Mouse (Mus musculus) erythroblast, embryonic 14.5 days (primary cell): ENCODE results near the gene Spg7. TPM values are rescaled to one million over a fixed set of nuclear protein-coding genes. Genes with fewer than 3 reads are reported as not detected.
A peak's percentile ranks its signal among the peaks of the same experiment; 100 is the strongest.

Experiments used
- H3K27me3 ChIP-seq: 2 replicates; pipeline ENCODE4 v1.6.1; 2012; ENCODE audit warnings: inconsistent platforms; ENCODE audit not compliant: control insufficient read depth
- H3K36me3 ChIP-seq: 2 replicates; pipeline ENCODE4 v1.6.1; 2012; ENCODE audit warnings: mild to moderate bottlenecking, inconsistent platforms; ENCODE audit not compliant: control insufficient read depth
- H3K4me1 ChIP-seq: 2 replicates; pipeline ENCODE4 v1.6.1; 2012; ENCODE audit warnings: inconsistent platforms; ENCODE audit not compliant: control insufficient read depth
- H3K4me3 ChIP-seq: replicated peaks from 2 replicates; pipeline ENCODE3; 2012; ENCODE audit warnings: moderate library complexity, mild to moderate bottlenecking, inconsistent platforms
- H3K9me3 ChIP-seq: 2 replicates; pipeline ENCODE4 v1.6.1; 2012; ENCODE audit warnings: low read length, inconsistent platforms, mixed read lengths; ENCODE audit not compliant: control insufficient read depth
- GATA1 ChIP-seq: IDR thresholded peaks from 2 replicates; pipeline ENCODE4 v1.6.1; 2012; ENCODE audit warnings: low read length, inconsistent platforms, mixed read lengths
- TAL1 ChIP-seq: IDR thresholded peaks from 3 replicates; pipeline ENCODE4 v1.6.1; 2012; ENCODE audit warnings: low read length, inconsistent platforms, mixed read lengths
- polyA plus RNA-seq: library from polyadenylated mRNA; stranded (reverse); fragments of >175 nt; gene quantifications from 2 replicates; pipeline ENCODE4 v1.2.3, GENCODE M21; 2012

Spg7 gene
- polyA plus RNA-seq, 1 experiment: 6.3 TPM

DNA sequence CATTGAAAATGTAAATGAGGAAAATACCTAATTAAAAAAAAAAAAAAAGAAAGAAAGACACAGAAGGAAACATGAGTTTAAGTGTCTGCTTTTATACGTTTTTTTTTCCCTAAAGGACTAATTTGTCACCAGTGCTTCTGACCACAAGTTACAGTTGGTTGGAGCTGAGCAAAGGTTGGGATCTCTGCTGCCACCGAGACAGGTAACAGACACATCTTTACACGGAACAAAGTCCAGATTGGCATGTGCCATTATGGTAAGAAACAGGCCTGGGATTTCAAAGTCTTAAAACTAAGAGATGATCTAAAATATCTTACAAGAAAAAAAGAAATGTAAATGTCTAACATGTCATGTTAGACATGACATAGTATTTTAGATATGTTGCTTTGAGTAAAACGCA lies 16.0 kb upstream of the Spg7 start:
- no peak for TF ChIP-seq TAL1
- no peak for TF ChIP-seq GATA1
- Histone ChIP-seq H3K4me3 (no peak overlapping the region), H3K9me3 (no peaks in the 10 kb centered on the region), H3K36me3 (peaks cover 31% of the 10 kb centered on the region), H3K4me1 (peaks cover 24% of the 10 kb centered on the region), H3K27me3 (no peaks in the 10 kb centered on the region)

DNA sequence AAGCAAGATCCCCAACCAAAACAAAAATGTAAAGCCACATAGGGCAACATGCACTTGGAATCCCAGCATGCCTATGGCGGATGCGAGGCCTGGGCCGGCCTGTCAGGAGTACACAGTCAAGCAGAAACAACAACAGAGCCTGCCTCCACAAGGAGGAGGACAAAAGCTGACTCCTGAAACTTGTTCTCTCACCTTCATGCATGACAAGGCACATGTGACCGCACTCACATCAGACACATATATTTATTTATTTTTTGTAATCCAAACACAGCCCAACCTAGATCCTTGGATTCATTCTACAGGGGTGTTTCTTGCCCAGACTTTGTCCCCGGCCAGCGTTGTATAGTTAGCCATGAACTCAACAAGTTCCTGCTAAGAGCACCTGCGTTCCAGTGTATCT lies 14.9 kb upstream of the Spg7 start:
- TF ChIP-seq GATA1 (no peak), TAL1 (no peak)
- no peaks in the 10 kb centered on the region for H3K9me3 ChIP-seq
- no peaks in the 10 kb centered on the region for H3K27me3 ChIP-seq
- H3K4me3 ChIP-seq: no peak overlapping the region
- peaks cover 24% of the 10 kb centered on the region for H3K4me1 ChIP-seq
- peaks cover 31% of the 10 kb centered on the region for H3K36me3 ChIP-seq

DNA sequence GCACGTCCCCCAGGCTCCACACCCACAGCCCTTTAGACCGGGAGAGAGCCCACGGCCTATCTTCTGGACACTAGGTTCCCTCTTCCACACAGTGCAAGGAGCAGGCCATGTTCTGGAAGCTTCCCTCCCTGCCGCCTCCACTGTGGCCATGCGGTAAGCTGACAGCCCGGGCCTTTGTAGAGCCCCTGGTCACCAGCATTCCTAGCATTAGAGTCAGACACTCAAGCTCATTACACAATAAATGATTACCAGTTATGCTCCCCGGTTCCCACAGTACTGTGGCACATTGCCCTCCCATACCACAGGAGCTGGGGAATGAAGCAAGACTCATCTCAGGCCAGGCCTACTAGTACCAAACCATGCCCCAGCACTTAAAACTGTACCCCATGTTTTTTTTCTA lies 14.3 kb upstream of the Spg7 start:
- no peak overlapping the region for H3K4me3 ChIP-seq
- peaks cover 31% of the 10 kb centered on the region for H3K36me3 ChIP-seq
- TF ChIP-seq GATA1: no peak
- TF ChIP-seq TAL1: no peak
- no peaks in the 10 kb centered on the region for H3K9me3 ChIP-seq
- H3K27me3 ChIP-seq: no peaks in the 10 kb centered on the region
- peaks cover 20% of the 10 kb centered on the region for H3K4me1 ChIP-seq

DNA sequence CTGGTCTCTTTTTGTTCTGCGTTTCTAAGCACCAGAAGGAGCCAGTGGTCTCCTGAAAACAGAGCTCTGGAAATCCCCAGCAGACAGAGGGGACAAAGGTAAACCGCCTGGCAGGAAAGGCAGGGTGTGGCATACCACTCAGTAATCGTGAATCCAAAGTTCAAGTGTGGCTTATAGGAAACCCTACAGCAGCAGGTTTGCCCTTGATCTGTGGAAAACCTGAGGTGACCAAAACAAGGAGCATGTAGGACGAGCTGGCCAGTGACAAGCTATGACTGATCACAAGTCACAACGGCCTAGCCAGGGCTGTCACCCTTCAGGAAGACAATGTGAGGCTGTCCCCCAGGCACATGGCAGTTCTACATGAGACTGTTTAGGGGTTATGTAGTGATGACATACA lies 11.3 kb upstream of the Spg7 start:
- H3K9me3 ChIP-seq: no peaks in the 10 kb centered on the region
- no peaks in the 10 kb centered on the region for H3K27me3 ChIP-seq
- TF ChIP-seq TAL1: no peak
- no peak for TF ChIP-seq GATA1
- peaks cover 8% of the 10 kb centered on the region for H3K36me3 ChIP-seq
- H3K4me1 ChIP-seq: peaks cover 2% of the 10 kb centered on the region; the same call in 1 of the 2 replicates
- H3K4me3 ChIP-seq: no peak overlapping the region

DNA sequence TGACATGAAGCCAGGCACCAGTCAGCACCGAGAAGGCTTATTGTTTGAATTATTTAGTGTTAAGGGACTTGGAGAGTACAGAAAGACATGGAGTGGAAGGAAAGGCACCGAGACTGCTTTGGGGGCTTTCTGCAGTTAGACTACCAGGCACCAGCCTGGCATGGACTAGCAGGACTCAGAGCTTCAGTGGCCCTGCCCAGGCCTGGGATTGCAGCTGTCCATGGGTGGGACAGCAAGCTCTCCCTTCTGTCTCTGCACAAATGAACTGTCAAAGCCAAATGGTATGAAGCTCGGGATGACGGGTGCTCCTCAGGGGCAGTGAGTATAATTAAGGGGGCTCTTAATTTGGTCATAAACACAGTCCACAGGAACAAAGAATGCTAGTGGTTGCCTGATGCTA lies 1.3 kb downstream of the Spg7 start:
- Histone ChIP-seq H3K9me3 (0 out of 2 replicates have a peak, but pooled peaks cover 2% of the 10 kb centered on the region), H3K4me3 (peak overlapping the region; percentile 100), H3K4me1 (peaks cover 44% of the 10 kb centered on the region), H3K27me3 (no peaks in the 10 kb centered on the region), H3K36me3 (peaks cover 29% of the 10 kb centered on the region)
- TF ChIP-seq TAL1: no peak
- no peak for TF ChIP-seq GATA1

DNA sequence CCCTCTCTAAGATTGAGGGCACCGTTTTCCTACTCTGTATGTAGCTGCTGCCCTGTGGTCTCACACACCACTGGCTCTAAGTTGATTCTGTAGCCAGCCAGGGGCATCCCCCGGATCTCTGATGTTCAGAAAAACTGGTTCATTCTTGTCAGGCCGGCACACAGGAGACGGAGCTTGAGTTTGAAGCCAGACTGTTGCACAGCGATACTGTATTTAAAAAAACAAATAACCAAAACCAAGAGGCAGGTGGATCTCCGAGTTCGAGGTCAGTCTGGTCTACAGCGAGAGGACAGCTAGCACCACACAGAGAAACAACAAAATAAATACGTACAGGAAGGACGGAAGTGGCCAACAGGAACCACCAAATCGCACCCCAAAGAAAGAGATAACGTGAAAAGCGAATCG lies 2.1 kb downstream of the Spg7 start:
- H3K4me3 ChIP-seq: peak overlapping the region; percentile 100
- H3K27me3 ChIP-seq: no peaks in the 10 kb centered on the region
- H3K9me3 ChIP-seq: 0 out of 2 replicates have a peak, but pooled peaks cover 2% of the 10 kb centered on the region
- peaks cover 33% of the 10 kb centered on the region for H3K36me3 ChIP-seq
- H3K4me1 ChIP-seq: peaks cover 44% of the 10 kb centered on the region
- TF ChIP-seq GATA1 (no peak), TAL1 (no peak)

DNA sequence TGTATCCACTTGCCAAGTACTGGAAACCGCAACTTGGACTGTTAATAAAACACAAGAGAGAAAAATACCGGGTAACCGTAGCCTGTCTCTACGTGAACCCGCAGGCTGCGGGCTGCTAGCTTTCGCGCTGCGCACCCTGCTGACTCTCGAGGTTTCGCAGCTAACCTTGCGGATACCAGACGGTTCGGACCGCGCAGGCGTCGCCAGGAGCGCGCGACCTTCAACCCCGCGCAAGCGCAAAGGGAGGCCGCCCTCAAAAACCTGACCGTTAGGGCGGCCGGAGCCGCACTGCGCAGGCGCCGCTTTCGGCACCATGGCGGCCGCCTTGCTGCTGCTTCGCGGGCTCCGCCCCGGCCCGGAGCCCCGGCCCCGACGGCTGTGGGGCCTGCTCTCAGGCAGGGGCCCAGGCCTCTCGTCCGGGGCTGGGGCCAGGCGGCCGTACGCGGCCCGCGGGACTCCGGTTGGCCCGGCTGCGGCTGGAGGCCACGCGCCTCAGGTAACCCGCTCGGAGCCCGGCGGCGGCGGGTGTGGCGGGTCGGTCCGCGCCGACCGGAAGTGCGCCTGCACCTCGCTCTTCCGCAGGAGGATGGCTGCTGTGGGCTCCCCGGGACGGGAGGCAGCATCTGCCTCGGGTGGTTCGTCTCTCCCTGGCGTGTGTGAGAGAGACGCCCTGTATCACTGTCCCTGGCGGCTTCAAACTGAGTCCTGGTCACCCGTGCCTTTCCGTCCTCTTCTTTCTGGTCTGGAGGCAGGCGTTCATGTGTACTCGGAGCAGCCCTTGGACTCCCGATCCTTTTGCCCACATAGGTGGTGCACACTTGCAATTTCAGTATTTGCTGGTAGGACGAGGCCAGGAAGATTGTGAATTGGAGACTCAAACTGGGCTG lies 2.7 kb downstream of the Spg7 start:
- TF ChIP-seq GATA1: no peak
- TF ChIP-seq TAL1: no peak

DNA sequence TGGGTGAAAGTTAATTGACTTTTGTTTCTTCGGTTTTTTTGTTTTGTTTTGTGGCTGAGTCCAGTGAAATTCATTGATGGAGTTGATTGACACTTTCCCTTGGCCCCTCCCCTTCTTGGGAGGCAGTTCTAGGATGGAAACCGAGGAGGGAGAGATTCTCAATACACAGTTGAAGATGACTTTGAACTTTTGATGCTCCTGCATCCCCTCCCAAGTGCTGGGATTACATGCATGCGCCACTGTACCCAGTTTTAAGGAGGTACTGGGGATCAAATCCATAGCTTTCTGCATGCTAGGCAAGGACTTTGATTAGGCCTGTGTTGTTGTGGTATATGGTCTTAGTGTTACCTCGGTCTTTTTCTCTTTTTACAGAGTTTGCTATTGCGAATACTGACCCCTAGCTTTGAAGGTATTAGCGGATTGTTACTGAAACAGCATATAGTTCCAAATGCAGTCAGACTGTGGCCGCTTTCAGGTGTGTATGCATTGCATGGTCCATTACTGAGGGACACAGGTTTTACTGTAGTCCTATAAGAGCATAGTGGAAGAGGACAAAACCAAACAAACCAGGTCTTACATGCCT lies 3.5 kb downstream of the Spg7 start:
- H3K9me3 ChIP-seq: 0 out of 2 replicates have a peak, but pooled peaks cover 2% of the 10 kb centered on the region
- H3K4me3 ChIP-seq: peak overlapping the region; percentile 100
- peaks cover 44% of the 10 kb centered on the region for H3K4me1 ChIP-seq
- peaks cover 41% of the 10 kb centered on the region for H3K36me3 ChIP-seq
- H3K27me3 ChIP-seq: no peaks in the 10 kb centered on the region
- TF ChIP-seq GATA1 (no peak), TAL1 (no peak)

More for the DNA sequence above, 2.7 kb downstream of the Spg7 start:
- H3K4me1 ChIP-seq: peaks cover 44% of the 10 kb centered on the region
- H3K27me3 ChIP-seq: no peaks in the 10 kb centered on the region
- H3K36me3 ChIP-seq: peaks cover 37% of the 10 kb centered on the region
- peak overlapping the region; percentile 100 for H3K4me3 ChIP-seq
- H3K9me3 ChIP-seq: 0 out of 2 replicates have a peak, but pooled peaks cover 2% of the 10 kb centered on the region

DNA sequence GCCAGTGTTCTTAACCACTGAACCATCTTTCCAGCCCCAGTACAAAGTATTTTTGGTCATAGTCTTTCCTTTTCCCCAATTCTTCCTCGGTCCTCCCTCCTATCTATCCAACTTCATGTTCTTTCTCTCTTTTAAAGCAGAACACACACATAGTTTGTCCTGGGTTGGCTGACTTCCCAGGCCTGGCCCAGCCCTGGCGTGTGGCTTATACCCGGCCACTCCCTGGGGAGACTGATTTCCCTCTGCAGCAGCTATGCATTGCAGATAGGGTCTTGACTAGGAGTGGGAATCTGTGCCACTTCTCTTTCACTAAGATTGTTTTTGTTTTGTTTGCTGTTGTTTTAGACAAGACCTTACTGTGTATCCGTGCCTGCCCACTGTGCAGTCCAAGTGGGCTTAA lies 8.4 kb downstream of the Spg7 start:
- no peak overlapping the region for H3K4me3 ChIP-seq
- peaks cover 85% of the 10 kb centered on the region for H3K36me3 ChIP-seq
- TF ChIP-seq TAL1: no peak
- TF ChIP-seq GATA1: no peak
- H3K4me1 ChIP-seq: peaks cover 23% of the 10 kb centered on the region
- no peaks in the 10 kb centered on the region for H3K27me3 ChIP-seq
- H3K9me3 ChIP-seq: no peaks in the 10 kb centered on the region
